Mouse (Mus musculus) CH12.LX (cell line): ENCODE results near the gene Lpar1.

ENCODE experiments used
- CHD2 ChIP-seq: IDR thresholded peaks from 2 replicates; pipeline ENCODE4 v1.6.1; 2011; ENCODE audit warnings: low read length, improper control_type of control experiment
- CTCF ChIP-seq, 2 experiments: IDR thresholded peaks in 1 of 2; conservative IDR thresholded peaks in 1 of 2; 2 replicates each; pipeline ENCODE4 v1.5.1; 2011 to 2012; ENCODE audit warnings: low read depth in 2 of 2, low read length in 2 of 2, improper control_type of control experiment in 1 of 2, inconsistent platforms in 1 of 2, mild to moderate bottlenecking in 1 of 2, moderate library complexity in 1 of 2
- EP300 ChIP-seq: IDR thresholded peaks from 2 replicates; pipeline ENCODE4 v1.6.1; 2011; ENCODE audit warnings: low read length, improper control_type of control experiment
- GABPA ChIP-seq: IDR thresholded peaks from 2 replicates; pipeline ENCODE4 v1.6.1; 2012; ENCODE audit warnings: low read depth, low read length, improper control_type of control experiment, inconsistent platforms; ENCODE audit not compliant: insufficient replicate concordance
- MAX ChIP-seq: IDR thresholded peaks from 2 replicates; pipeline ENCODE4 v1.6.1; 2011; ENCODE audit warnings: low read length, improper control_type of control experiment
- POLR2A ChIP-seq: IDR thresholded peaks from 2 replicates; pipeline ENCODE4 v1.6.1; 2011; ENCODE audit warnings: low read depth, mild to moderate bottlenecking, improper control_type of control experiment, low read length
- RAD21 ChIP-seq: IDR thresholded peaks from 2 replicates; pipeline ENCODE4 v1.6.1; 2011; ENCODE audit warnings: low read depth, mild to moderate bottlenecking, low read length, improper control_type of control experiment, moderate library complexity
- SMC3 ChIP-seq: IDR thresholded peaks from 2 replicates; pipeline ENCODE4 v1.6.1; 2011; ENCODE audit warnings: low read depth, low read length, improper control_type of control experiment
- TCF12 ChIP-seq: IDR thresholded peaks from 2 replicates; pipeline ENCODE4 v1.6.1; 2014; ENCODE audit warnings: low read depth, mild to moderate bottlenecking, inconsistent platforms, low read length, improper control_type of control experiment
- USF2 ChIP-seq: conservative IDR thresholded peaks from 2 replicates; pipeline ENCODE4 v1.6.1; 2011; ENCODE audit warnings: low read depth, low read length, improper control_type of control experiment
- ZKSCAN1 ChIP-seq: IDR thresholded peaks from 2 replicates; pipeline ENCODE4 v1.6.1; 2012; ENCODE audit warnings: low read depth, inconsistent platforms, low read length, improper control_type of control experiment, borderline replicate concordance

DNA sequence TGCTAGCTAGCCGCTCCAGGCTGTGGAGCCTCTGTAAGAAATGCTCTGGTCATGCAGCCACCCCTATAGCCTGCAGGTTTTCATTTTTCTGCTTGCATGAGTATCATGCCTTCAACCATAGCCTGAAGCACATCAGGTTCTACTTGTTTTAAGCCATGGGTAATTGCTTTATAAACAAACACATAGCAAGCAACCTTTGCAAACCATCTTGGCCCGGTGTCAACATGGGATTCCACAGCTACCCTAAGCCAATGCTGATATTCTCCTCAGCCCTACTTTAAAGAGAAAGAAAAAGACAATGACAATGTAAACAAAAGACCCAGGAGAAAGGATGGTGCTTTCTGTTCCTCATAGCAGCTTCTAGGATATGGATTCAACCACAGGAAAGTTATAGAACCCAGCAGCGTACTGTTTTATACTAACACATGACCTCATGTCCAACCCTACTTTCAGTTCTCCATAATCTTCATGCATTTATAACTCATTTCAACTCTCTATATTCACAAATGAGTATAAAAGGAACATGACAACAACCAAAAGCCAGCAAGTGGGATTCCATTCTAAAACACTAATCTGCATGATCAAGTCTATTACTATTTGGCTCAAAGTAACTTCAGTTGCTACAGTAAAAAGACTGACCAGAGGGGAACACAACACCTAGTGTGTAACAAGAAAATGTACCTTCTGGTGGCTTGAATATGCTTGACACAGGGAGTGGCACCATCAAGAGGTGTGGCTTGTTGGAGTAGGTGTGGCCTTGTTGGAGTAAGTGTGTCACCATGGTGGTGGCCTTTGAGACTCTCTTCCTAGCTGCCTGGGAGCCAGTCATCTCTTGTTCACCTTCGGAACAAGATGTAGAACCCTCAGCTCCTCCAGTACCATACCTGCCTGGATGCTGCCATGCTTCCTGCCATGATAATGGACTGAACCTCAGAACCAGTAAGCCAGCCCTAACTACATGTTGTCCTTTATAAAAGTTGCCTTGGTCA lies 46.9 kb downstream of the Lpar1 start:
- TF ChIP-seq EP300 (no peak), POLR2A (no peak), CTCF (conservative IDR thresholded peaks at IDR 0.05 in 1 of 2, IDR thresholded peaks at IDR 0.05 in 1 of 2; ENCODE audit: low read depth in 2 of 2, low read length in 2 of 2) (no peak), ZKSCAN1 (no peak), SMC3 (no peak), MAX (no peak), CHD2 (no peak), GABPA (no peak), USF2 (no peak), TCF12 (no peak), RAD21 (no peak)
